Mouse (Mus musculus): ENCODE data around the gene Mgat5. TPM values are rescaled to one million over a fixed set of nuclear protein-coding genes. Genes with fewer than 3 reads are reported as not detected.

The Mgat5 gene
- polyA plus RNA-seq, 1 experiment from 2014 or later = 5.5 TPM

DNA sequence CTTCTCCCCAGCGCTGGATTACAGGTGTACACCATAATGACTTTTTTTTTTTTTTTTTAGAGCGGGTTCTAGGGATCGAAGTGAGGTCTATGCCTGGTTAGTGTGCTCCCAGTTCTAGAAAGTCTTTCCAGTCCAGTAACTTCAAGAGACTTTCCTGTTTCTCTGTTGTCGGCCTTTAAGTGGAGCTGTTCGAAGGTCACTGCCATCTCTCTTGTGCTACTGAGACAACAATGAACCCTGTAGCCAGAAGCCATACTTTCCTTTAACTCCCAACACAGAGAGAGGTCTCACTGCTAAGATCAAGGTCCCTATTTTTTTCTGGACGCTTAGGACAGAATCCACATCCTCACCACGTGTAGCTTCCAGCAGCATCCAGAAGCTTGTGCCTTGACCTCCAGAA, 13.4 kb downstream of the Mgat5 start:
- Histone ChIP-seq H3K27me3 (no peaks in the 10 kb centered on the region), H3K9me3 (replicated peaks) (no peaks in the 10 kb centered on the region), H3K27ac (replicated peaks) (no peak overlapping the region), H3K9ac (no peak overlapping the region), H3K36me3 (no peaks in the 10 kb centered on the region), H3K4me1 (peaks cover 13% of the 10 kb centered on the region; the same call in 1 of the 2 replicates), H3K4me3 (replicated peaks) (no peak overlapping the region), H3K4me2 (replicated peaks) (no peak overlapping the region)
- WGBS = 82% methylated on average over 7 of the region's 7 CpGs
- no peak for ATAC-seq (ENCODE audit: insufficient number of reproducible peaks, low FRiP score, low TSS enrichment, low read depth)

DNA sequence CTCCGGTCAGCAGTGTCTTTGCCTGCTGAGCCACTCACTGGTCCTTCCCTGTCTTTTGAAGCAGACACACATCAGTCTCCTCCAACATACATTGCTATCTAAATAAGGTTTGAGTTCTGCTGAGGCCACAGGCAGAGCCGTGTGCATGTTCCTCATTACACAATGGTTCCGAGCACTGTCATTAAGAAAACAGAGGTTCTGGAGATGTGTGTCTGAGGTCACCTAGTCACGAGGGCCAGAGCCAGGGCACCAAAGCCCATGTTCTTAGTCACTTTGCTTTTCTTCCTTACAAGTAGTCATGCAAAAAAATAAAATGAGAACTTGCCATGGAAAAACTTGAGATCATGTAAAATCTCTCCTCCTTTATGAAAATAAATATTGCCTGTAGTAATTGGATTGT, 14.3 kb downstream of the Mgat5 start:
- no peak for ATAC-seq (ENCODE audit: insufficient number of reproducible peaks, low FRiP score, low TSS enrichment, low read depth)
- Histone ChIP-seq H3K27ac (replicated peaks) (no peak overlapping the region), H3K4me2 (replicated peaks) (no peak overlapping the region), H3K27me3 (no peaks in the 10 kb centered on the region), H3K4me1 (peaks cover 13% of the 10 kb centered on the region; the same call in 1 of the 2 replicates), H3K4me3 (replicated peaks) (no peak overlapping the region), H3K36me3 (no peaks in the 10 kb centered on the region), H3K9me3 (replicated peaks) (no peaks in the 10 kb centered on the region), H3K9ac (no peak overlapping the region)
- 77% methylated on average over 4 of the region's 4 CpGs for WGBS

DNA sequence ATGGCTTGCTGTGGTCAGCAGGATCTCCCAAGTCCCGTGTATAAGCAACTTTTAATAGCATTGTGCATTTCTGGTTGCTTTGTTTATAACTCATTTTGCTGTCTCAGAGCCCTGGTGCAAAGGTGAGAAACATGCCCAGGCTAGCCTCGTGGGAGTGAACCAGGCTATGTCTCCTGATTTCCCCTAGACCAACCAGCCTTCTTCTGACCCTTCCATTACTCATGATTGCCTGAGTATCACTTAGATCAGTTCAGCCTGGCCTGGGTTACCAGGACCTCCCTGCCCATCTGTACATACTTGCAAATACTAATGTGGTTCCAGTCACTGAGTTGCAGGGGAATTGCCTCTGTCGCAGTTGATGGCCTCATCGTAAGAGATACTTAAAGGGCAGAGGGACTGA, 14.8 kb downstream of the Mgat5 start:
- WGBS = 72% methylated on average over 4 of the region's 4 CpGs
- no peaks in the 10 kb centered on the region for H3K36me3 ChIP-seq
- no peaks in the 10 kb centered on the region for H3K27me3 ChIP-seq
- no peaks in the 10 kb centered on the region for H3K9me3 ChIP-seq (replicated peaks)
- H3K4me3 ChIP-seq (replicated peaks) = no peak overlapping the region
- ATAC-seq (ENCODE audit: insufficient number of reproducible peaks, low FRiP score, low TSS enrichment, low read depth) = no peak
- H3K4me1 ChIP-seq = peaks cover 13% of the 10 kb centered on the region; the same call in 1 of the 2 replicates
- no peak overlapping the region for H3K4me2 ChIP-seq (replicated peaks)
- H3K27ac ChIP-seq (replicated peaks) = no peak overlapping the region
- no peak overlapping the region for H3K9ac ChIP-seq

DNA sequence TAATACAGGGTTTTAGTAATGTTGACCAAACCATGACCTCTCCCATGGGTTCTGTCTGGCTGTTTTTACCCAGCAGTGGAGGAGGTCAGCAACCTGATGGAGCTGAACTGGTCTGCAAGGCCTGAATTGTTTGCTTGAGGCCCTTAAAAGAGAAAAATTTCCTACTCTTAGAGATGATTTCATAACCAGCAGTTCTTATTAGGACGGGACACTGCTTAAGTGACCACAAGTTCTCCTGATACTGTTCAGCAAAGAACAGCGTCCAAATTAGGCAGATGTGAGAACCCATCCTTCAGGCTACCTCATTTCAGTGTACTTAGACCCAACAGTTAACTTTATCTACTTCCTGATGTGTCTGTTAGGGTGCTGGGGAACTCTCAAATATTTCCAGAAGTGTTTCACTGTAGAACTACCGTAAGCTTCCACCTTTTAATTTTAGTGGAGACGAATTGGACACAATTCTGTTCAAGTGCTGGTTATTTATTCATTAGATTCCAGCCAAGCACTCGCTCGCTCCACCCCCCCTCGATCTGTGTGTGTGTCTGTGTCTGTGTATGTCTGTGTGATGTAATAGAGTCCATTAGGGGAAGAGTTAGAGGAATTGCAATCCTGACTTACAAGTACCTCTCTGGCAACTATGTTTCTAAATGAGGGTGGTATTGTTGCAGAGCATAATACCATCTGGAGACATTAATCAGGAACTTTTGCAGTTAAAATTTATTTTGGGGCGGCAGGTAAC, 17.4 kb downstream of the Mgat5 start:
- Histone ChIP-seq H3K9me3 (replicated peaks) (no peaks in the 10 kb centered on the region), H3K9ac (no peak overlapping the region), H3K4me1 (peaks cover 4% of the 10 kb centered on the region; the same call in 1 of the 2 replicates), H3K4me2 (replicated peaks) (no peak overlapping the region), H3K36me3 (no peaks in the 10 kb centered on the region), H3K27me3 (no peaks in the 10 kb centered on the region), H3K4me3 (replicated peaks) (no peak overlapping the region), H3K27ac (replicated peaks) (no peak overlapping the region)
- no peak for ATAC-seq (ENCODE audit: insufficient number of reproducible peaks, low FRiP score, low TSS enrichment, low read depth)
- WGBS = 83% methylated on average over 8 of the region's 8 CpGs

DNA sequence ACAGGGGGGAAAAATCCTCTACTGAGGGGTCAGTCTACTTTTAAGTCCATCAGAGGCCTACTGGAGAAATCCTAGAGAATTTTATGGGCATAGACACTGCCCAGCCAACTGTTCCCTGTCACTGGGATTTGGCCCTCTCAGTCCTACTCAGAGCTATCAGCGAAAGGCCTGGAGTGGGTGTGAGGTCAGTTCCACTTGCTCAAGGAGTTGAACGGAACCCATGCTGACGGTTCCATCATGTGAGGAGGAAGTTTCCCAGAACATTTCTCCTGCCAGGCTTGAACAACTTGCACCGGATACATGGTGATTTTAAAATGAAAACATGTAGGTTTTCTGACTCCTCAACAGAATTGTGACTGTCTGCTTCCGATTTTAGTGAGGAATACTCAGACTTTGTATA, 20.2 kb downstream of the Mgat5 start:
- Histone ChIP-seq H3K4me3 (replicated peaks) (no peak overlapping the region), H3K9ac (no peak overlapping the region), H3K36me3 (no peaks in the 10 kb centered on the region), H3K27ac (replicated peaks) (no peak overlapping the region), H3K9me3 (replicated peaks) (no peaks in the 10 kb centered on the region), H3K4me1 (no peaks in the 10 kb centered on the region), H3K4me2 (replicated peaks) (no peak overlapping the region), H3K27me3 (no peaks in the 10 kb centered on the region)
- no peak for ATAC-seq (ENCODE audit: insufficient number of reproducible peaks, low FRiP score, low TSS enrichment, low read depth)
- 87% methylated on average over 5 of the region's 5 CpGs for WGBS

DNA sequence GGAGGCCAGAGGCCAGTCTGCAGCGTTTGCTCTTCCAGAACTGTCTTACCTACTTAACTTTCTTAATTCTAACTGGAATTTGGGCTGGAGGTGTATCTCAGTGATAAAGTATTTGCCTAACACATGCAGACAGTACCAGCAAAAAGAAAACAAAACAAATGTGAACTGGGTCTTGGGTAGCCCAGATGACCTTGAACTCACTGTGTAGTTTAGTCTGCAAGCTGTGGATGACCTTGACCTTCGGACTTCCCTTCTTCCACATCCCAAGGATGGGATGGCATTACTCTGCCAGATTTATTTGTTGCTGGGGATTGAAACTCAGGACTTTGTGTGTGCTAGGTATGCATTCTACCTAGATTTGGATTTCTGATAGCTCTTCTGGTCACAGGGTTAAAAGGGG, 24.2 kb downstream of the Mgat5 start:
- Histone ChIP-seq H3K9me3 (replicated peaks) (no peaks in the 10 kb centered on the region), H3K27ac (replicated peaks) (no peak overlapping the region), H3K4me3 (replicated peaks) (no peak overlapping the region), H3K4me2 (replicated peaks) (no peak overlapping the region), H3K36me3 (no peaks in the 10 kb centered on the region), H3K4me1 (no peaks in the 10 kb centered on the region), H3K9ac (no peak overlapping the region), H3K27me3 (no peaks in the 10 kb centered on the region)
- ATAC-seq (ENCODE audit: insufficient number of reproducible peaks, low FRiP score, low TSS enrichment, low read depth) = no peak
- WGBS = 72% methylated on average over 2 of the region's 2 CpGs

DNA sequence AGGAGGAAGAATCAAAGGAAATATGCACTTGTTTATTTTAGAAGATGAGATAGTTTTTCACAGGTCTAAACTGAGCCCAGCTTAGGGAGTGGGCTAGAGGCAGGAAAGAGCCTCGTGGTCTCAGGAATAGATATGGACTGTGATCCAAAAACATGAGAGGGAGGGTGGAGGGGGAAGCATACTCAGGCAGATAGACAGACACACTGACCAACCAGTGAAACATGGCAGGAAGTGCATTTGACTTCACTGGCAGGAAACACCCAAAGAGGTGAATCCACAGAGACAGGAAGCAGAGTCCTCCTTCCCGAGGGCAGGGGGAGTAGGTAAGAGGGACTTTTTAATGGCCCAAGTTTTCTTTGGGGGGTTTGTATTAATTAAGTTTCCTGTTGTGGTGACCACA, 25.7 kb downstream of the Mgat5 start:
- Histone ChIP-seq H3K4me1 (no peaks in the 10 kb centered on the region), H3K4me2 (replicated peaks) (no peak overlapping the region), H3K27me3 (no peaks in the 10 kb centered on the region), H3K27ac (replicated peaks) (no peak overlapping the region), H3K9me3 (replicated peaks) (no peaks in the 10 kb centered on the region), H3K36me3 (no peaks in the 10 kb centered on the region), H3K9ac (no peak overlapping the region), H3K4me3 (replicated peaks) (no peak overlapping the region)
- no peak for ATAC-seq (ENCODE audit: insufficient number of reproducible peaks, low FRiP score, low TSS enrichment, low read depth)
- 49% methylated on average over 2 of the region's 2 CpGs for WGBS

DNA sequence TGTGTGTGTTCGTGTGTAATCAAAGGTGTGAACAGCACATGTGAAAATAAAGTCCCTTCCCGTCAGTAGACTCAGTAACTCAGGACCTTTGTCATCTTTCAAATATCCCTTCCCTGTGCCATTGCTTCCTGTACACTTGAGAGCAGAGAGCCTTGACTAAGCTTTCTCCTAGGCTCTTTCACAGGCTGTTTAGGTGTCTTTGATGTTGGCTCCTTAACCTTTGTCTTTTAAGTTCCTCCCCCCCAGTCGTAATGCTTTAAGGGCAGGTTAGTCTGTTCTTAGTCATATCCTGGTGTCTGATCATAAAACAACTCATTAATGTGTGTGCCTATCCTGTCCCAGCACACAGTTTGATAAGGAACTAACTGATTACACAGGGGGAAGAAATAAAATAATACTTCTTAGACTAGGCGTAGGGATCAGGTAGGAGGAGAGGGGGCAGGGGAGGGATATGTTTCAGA, 28.4 kb downstream of the Mgat5 start:
- WGBS = 60% methylated on average over 4 of the region's 4 CpGs
- Histone ChIP-seq H3K9me3 (replicated peaks) (no peaks in the 10 kb centered on the region), H3K4me2 (replicated peaks) (no peak overlapping the region), H3K9ac (no peak overlapping the region), H3K36me3 (no peaks in the 10 kb centered on the region), H3K27ac (replicated peaks) (no peak overlapping the region), H3K4me3 (replicated peaks) (no peak overlapping the region), H3K4me1 (no peaks in the 10 kb centered on the region), H3K27me3 (no peaks in the 10 kb centered on the region)
- no peak for ATAC-seq (ENCODE audit: insufficient number of reproducible peaks, low FRiP score, low TSS enrichment, low read depth)

DNA sequence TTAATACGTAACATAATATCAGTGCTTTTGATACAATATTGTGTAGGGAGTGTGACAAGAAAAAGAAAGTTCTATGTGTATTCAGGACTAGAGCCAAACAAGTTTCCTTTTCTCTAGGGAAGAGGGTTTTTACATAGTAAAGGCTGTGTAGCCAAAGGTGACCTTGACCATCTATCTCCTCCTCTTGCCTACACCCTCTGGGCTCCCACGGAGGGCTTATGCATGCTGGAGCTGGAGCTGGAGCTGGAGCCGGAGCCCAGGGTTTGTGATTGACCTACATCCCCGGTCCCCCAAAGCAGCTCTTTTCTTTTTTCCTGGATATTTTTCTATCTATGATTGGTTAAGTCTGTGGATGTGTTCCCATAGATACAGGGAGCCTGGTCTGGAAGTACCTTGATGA, 30.3 kb downstream of the Mgat5 start:
- Histone ChIP-seq H3K4me3 (replicated peaks) (no peak overlapping the region), H3K9me3 (replicated peaks) (no peaks in the 10 kb centered on the region), H3K9ac (no peak overlapping the region), H3K27ac (replicated peaks) (no peak overlapping the region), H3K36me3 (0 out of 2 replicates have a peak, but pooled peaks cover 4% of the 10 kb centered on the region), H3K27me3 (no peaks in the 10 kb centered on the region), H3K4me2 (replicated peaks) (no peak overlapping the region), H3K4me1 (peaks cover 9% of the 10 kb centered on the region; the same call in 1 of the 2 replicates)
- ATAC-seq (ENCODE audit: insufficient number of reproducible peaks, low FRiP score, low TSS enrichment, low read depth) = no peak
- WGBS = 78% methylated on average over 4 of the region's 4 CpGs

DNA sequence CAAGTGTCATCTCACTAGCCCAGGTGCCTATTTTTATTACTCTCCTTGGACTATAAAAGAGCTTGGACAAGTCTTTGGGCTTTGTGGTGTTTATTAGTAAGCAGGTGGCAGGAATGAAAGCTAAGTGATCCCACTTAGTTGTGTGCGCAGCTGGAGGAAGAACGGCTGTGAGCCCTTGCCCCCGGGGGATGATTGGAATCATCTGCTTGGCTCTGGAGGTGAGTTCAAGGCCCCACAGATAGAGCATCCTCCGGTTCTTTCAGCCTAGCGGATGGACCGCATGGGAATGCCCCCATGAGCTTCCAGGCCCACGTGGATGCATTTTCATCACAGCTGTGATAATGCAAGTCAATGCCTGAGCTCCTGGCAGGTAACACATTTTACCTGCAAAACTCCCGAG, 31.6 kb downstream of the Mgat5 start:
- WGBS = 56% methylated on average over 8 of the region's 8 CpGs
- H3K4me2 ChIP-seq (replicated peaks) = no peak overlapping the region
- no peak for ATAC-seq (ENCODE audit: insufficient number of reproducible peaks, low FRiP score, low TSS enrichment, low read depth)
- H3K4me3 ChIP-seq (replicated peaks) = no peak overlapping the region
- no peaks in the 10 kb centered on the region for H3K27me3 ChIP-seq
- peaks cover 11% of the 10 kb centered on the region; the same call in 1 of the 2 replicates for H3K4me1 ChIP-seq
- no peaks in the 10 kb centered on the region for H3K9me3 ChIP-seq (replicated peaks)
- H3K9ac ChIP-seq = no peak overlapping the region
- no peak overlapping the region for H3K27ac ChIP-seq (replicated peaks)
- 0 out of 2 replicates have a peak, but pooled peaks cover 4% of the 10 kb centered on the region for H3K36me3 ChIP-seq

DNA sequence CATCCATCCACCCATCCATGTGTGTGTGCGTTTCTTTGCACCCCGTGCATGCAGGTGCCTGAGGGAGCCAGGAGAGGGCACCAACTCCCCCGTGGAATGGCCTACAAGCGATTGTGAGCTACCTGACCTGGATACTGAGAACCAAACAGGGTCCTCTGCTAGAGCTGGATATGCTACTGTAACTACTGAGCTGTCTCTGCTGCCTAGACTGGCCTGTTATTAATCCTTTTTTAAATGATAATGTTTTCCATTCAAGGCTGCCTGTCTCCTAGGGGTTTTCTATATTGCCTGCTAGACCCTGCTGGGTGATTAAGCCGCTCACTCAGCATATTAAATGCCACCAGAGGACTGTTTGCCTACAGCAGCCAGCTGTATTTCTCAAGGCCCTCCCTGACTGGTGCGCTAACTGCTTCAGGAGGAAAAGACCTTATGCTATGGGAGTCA, 34.1 kb downstream of the Mgat5 start:
- H3K4me2 ChIP-seq (replicated peaks) = no peak overlapping the region
- H3K27ac ChIP-seq (replicated peaks) = no peak overlapping the region
- H3K27me3 ChIP-seq = no peaks in the 10 kb centered on the region
- H3K9ac ChIP-seq = no peak overlapping the region
- peaks cover 11% of the 10 kb centered on the region; the same call in 1 of the 2 replicates for H3K4me1 ChIP-seq
- 0 out of 2 replicates have a peak, but pooled peaks cover 4% of the 10 kb centered on the region for H3K36me3 ChIP-seq
- H3K4me3 ChIP-seq (replicated peaks) = no peak overlapping the region
- 54% methylated on average over 6 of the region's 6 CpGs for WGBS
- ATAC-seq (ENCODE audit: insufficient number of reproducible peaks, low FRiP score, low TSS enrichment, low read depth) = no peak
- no peaks in the 10 kb centered on the region for H3K9me3 ChIP-seq (replicated peaks)

DNA sequence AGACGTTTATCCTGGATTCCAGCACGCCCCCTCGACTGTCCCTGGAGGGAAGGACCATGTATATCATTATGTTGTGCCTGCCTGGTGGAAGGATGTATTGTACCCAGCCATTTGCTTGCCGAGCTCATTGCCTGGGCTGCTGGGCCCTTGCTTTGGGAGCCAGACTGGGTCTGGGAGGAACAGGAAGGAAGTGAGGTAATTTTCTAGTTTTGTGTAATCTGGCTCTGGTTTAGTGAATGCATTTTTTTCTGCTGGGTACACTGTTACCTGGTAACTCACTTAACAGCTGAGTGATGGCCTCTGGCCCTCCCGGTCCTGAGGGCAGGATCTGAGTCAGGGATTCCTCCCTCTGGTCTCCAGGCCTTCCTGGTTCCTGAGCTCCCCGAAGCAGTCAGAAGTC, 35.1 kb downstream of the Mgat5 start:
- no peak for ATAC-seq (ENCODE audit: insufficient number of reproducible peaks, low FRiP score, low TSS enrichment, low read depth)
- H3K27ac ChIP-seq (replicated peaks) = no peak overlapping the region
- 0 out of 2 replicates have a peak, but pooled peaks cover 4% of the 10 kb centered on the region for H3K36me3 ChIP-seq
- H3K4me1 ChIP-seq = peaks cover 11% of the 10 kb centered on the region; the same call in 1 of the 2 replicates
- no peak overlapping the region for H3K4me3 ChIP-seq (replicated peaks)
- no peak overlapping the region for H3K4me2 ChIP-seq (replicated peaks)
- H3K9ac ChIP-seq = no peak overlapping the region
- no peaks in the 10 kb centered on the region for H3K27me3 ChIP-seq
- no peaks in the 10 kb centered on the region for H3K9me3 ChIP-seq (replicated peaks)
- 21% methylated on average over 6 of the region's 6 CpGs for WGBS

Data from embryonic facial prominence, embryonic 15.5 days (tissue).